Mouse (Mus musculus) adrenal gland, postnatal 4 days (tissue): ENCODE measurements around the gene Plod3. TPM values are rescaled to one million over a fixed set of nuclear protein-coding genes. Genes with fewer than 3 reads are reported as not detected.

ENCODE experiments used
- DNase-seq, 2 experiments: peaks; one replicate each; pipeline ENCODE4 v3.0.0; 2021 to 2022; ENCODE audit warnings: low spot score in 2 of 2, mixed read lengths in 2 of 2
- total RNA-seq, 2 experiments: library from RNA; stranded (reverse); gene quantifications; 2 replicates each; pipeline ENCODE4 v1.2.3; 2021

The Plod3 gene
- total RNA-seq, 2 experiments from 2014 or later = 60.4 to 64.7 TPM

DNA sequence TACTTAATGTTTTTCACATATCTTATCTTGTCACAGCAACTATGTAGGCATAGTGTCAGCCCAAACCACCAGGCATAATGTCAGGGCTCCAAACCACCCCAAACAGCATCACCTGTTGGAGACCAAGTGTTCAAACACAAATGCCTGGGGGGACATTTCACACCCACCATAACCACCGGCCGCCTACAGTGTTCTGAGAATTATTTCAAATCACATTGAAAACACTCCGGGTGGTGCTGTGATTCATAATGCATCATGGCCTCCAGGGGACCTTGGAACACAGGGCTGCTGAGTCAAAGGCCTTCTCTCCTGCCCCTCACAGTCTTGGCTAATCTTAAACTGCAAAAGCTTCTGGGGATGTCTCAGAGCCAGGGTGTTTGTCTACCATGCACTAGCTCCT is 29.1 kb downstream of the Plod3 start:
- no peak for DNase-seq

DNA sequence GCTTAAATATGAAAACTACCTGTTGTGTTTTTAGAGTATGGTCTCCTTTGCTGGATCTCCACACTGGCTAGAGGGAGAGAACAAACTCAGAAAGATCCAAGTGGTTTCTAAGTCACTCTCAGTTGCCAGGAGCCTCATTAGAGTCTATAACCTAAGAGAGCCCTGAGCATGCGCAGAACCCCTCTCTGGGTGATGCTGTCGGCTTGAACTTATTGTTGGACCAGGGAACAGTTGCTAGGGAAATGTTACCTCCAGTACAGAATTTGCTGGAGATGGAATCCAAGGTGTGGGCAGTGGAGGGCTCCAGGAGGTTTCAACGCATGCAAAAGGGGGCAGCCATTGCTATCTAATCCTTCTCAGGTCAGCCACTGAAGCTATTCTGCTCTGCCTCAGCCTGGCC is 37.5 kb downstream of the Plod3 start:
- no peak for DNase-seq

DNA sequence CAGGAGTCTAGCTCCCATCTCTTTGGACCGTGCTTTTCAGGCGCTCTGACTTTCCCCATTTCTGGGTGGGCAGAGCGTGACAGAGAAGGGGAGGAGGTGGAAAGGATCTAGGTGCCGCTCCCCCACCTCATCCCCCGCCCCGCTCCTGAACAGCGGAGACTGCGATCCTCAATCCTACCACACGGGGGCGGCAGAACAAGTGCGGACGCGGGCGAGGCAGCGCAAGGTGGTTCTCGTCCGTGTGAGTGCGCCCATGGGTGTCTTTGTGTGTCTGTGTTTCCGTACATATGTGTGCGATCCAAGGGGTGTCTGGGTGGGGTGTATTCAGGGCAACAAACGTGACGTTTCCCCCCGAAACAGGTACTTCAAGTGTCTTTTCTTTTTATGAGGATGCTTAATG is 38.3 kb downstream of the Plod3 start:
- peak; percentile 55 to 70 for DNase-seq

DNA sequence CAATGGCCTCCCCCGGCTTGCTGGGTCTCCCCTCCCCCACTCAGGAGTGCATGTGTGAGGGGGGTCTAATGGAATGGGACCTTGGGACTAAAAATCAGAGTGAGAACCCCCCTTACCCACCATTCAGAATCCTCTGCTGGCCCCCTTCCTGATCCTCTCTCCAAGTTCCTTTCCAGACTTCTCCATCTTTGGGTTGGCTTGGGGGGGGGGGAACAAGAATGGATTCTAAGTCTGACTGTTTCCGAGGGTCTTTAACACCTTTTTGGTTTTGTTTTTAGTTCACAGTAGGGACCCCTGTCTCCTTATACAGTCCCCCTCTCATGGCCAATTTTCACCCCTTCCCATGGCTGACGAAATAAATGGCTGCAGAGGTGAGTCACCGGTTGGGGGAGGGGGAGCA is 39.3 kb downstream of the Plod3 start, which contains the start of gene Vgf:
Vgf (plus strand) TSS at position 301 of the 400 bp plus-strand sequence.
- no peak for DNase-seq

DNA sequence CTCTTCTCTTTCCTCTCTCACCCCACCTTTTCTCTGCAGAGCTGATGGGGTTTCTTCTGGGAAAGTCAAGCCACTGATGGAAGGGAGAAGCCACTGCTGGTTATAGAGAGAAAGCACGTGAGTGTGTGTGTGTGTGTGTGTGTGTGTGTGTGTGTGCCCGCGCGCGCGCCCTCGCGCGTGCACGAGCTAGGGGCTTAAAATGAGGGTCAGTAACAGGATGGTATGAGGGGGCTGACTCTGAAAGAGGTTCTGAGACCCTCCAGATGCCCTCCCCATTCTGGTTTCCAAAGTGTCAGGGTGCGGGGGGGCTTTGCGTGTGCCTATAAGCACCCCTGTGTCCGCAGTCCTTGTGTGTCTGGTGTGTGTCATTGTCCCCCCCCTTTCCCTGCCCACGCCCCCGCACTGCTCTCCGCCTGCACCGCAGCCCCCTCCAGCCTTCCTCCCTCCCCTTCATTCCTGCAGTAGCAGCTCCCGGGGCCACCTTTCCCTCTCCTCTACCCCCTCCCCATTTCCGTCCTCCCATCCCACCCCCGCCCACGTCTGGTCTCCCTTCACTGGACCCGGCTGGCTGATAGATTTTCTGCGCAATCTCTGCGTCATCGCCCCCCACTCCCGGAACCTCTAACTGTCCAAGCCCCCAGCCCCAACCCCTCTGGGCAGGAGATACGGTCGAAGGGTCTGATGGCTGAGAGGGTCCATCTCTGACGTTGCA is 41.9 kb downstream of the Plod3 start:
- DNase-seq = no peak

DNA sequence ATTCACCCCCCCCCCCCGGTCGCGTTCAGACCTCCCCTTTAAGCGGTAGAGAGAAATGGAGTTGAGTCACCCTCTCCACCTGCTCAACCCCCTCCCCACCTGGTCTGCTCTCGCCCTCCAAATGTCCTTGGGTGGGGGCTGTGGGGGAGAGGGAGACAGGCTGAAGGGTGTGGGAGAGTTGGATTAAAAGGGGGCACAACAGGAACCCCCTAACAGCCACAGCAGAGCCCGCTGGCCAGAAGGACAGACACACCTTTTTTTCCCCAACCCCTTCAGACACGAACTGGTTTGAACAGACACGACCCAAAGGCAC is 42.4 kb downstream of the Plod3 start:
- DNase-seq = no peak

DNA sequence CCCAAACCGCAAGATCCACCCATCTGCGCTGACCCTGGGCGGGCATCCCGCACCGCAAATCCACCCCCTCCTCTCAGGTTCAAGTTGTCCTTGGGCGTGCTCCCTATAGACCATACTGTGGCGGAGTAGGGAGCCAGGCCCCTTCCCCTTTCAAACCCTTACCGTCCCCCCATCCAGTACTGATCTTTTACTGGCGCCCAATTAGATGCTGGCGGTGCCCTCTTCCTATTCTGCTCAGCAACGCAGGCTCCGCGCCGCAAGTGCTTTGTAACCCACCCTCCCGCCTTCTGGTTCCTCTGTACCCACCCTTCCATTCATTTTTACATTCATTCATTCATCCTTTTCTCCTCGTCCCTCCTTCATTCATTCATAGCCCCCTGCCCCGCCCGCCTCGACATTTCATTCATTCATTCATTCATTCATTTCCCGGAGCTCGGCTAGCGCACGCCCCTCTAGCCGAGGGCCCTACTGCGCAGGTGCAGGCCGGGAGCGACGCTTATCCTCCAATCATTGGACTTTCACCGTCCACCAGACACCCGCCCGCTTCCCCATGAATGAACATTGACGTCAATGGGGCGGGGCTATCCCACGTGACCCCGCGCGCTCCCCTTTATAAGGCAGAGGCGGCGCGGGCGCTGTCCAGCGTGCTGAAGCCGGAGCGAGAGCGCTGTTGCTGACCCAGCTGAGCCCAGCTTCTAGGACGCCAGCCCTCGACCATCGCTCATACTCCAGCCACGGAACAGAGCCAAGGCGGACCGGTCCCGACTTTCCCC is 43.0 kb downstream of the Plod3 start:
- peak; percentile 92 for DNase-seq

DNA sequence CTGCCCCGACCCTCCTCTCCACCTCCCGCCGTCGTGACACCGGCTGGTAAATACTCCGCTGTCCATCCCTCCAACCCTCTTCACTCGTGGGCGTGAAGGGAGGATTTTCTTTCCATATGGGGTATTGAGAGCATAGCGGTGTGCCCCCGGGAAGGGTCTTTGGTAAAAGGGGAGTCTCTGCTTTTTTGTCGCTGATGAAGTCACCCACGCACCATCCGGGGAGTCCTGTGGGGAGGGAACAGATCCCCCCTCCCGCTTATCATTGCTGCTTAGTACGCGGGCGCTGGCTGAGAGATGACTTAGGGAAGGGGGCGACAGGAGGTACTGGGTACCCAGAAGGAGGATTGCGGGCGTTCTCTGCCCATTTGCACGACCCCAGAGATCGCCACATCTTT is 43.6 kb downstream of the Plod3 start:
- DNase-seq = no peak

DNA sequence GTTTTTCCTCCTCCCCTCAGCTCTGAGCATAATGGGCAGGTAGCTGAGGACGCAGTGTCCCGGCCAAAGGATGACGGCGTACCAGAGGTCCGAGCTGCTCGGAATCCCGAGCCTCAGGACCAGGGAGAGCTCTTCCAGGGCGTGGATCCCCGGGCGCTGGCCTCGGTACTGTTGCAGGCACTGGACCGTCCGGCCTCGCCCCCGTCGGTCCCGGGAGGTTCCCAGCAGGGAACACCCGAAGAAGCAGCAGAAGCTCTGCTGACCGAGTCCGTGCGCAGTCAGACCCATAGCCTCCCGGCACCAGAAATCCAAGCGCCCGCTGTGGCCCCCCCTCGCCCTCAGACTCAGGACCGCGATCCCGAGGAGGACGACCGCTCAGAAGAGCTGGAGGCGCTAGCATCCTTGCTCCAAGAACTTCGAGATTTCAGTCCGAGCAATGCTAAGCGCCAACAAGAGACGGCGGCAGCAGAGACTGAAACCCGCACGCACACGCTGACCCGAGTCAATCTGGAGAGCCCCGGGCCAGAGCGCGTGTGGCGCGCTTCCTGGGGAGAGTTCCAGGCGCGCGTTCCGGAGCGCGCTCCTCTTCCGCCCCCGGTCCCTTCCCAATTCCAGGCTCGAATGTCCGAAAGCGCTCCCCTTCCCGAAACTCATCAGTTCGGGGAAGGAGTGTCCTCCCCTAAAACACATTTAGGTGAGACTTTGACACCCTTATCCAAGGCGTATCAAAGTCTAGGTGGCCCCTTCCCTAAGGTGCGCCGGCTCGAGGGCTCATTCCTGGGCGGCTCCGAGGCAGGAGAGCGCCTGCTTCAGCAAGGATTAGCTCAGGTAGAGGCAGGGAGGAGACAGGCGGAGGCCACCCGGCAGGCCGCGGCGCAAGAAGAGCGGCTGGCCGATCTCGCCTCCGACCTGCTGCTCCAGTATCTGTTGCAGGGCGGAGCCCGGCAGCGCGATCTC is 44.5 kb downstream of the Plod3 start:
- DNase-seq = peak; percentile 27 to 29

DNA sequence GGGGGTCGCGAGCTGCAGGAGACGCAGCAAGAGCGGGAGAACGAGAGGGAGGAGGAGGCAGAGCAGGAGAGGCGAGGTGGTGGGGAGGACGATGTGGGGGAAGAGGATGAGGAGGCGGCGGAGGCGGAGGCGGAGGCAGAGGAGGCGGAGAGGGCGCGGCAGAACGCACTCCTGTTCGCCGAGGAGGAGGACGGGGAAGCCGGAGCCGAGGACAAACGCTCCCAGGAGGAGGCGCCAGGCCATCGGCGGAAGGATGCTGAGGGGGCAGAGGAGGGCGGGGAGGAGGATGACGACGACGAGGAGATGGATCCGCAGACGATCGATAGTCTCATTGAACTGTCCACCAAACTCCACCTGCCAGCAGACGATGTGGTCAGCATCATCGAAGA is 45.2 kb downstream of the Plod3 start:
- no peak for DNase-seq

DNA sequence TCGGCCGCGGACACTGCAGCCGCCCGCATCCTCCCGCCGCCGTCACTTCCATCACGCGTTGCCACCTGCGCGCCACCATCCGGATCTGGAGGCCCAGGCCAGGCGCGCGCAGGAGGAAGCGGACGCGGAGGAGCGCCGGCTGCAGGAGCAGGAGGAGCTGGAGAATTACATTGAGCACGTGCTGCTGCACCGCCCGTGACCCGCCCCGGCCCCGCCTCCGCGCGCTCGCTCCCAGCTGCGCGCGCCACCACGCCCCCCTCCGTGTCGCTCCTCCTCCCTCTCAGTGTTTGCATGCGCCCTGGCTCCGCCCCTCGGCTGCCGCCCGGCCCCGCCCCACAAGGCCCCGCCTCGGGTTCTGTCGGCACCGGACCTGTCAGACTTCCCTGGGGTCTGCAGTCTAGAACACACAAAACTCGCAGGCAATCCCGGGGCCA is 45.8 kb downstream of the Plod3 start:
- DNase-seq = peak; percentile 85 to 87

DNA sequence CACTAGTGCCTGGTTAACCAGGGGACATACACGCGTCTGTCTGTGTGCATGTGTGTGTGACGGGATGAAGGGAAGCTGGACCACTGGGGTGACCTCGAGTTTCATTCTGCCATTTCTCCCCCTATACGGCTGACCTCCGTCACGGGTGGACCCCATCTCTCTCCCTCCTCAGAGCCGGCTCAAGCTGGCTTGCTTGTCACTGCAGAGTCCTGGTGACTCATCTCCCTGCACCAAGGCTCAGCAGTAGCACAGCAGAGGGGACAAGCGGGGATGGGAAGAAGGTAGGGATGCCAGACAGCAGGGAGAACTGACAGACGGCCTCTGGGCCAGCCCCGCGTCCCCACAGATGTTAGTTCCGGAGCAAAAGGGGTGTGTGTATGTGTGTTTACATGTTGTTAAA is 49.4 kb downstream of the Plod3 start:
- no peak for DNase-seq

DNA sequence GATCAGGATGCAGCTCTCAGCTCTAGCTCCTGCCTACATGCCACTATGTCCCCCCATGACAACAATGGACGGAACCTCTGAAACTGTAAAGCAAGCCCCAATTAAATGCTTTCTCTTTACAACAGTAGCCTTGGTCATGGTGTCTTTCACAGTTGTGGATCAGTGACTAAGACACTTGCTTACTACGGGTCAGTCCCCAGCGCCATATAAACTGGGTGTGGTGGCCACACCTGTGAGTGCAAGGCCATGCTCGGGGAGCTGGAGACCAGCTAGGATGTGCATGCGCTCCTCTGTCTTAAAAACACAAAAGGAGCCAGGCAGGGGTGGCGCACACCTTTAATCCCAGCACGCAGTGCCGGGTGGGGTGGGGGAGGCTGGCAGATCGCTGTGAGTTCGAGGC is 52.6 kb downstream of the Plod3 start:
- no peak for DNase-seq

DNA sequence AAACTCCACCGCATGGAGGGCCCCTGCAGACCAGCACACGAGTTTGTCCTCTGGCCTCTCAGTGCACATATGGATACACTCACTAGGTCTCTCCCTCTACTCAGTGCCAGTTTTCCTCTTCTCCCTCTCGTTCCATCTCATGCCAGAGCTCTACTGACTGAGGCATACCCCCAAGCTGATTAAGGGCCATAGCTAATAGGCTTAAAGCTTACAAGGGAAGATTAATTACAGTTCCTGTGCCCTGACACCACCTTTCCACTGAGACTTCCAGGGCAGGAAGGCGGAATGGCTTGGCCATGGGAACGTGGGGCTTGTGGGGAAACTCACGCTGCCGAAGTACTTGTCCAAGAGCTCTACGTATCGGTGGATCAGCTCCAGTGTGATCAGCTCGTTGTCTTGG is 54.6 kb downstream of the Plod3 start:
- no peak for DNase-seq

DNA sequence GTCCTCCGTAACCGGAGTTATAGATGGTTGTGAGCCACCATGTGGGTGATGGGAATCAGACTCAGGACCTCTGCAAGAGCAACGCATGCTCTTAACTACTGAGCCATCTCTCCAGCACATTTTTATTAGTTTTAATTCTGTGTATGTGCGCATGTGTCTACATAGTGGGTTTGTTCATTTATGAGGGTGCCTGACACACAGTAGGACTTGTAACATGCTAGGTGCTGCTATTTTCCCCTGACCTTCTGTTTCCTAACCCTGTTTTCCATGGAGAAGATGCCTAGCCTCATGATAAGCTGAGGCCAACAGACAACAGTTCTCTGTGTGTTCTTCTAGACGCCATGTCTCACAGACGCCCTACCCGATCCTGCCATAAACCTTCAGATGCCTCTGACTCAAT is 57.2 kb downstream of the Plod3 start:
- no peak for DNase-seq

DNA sequence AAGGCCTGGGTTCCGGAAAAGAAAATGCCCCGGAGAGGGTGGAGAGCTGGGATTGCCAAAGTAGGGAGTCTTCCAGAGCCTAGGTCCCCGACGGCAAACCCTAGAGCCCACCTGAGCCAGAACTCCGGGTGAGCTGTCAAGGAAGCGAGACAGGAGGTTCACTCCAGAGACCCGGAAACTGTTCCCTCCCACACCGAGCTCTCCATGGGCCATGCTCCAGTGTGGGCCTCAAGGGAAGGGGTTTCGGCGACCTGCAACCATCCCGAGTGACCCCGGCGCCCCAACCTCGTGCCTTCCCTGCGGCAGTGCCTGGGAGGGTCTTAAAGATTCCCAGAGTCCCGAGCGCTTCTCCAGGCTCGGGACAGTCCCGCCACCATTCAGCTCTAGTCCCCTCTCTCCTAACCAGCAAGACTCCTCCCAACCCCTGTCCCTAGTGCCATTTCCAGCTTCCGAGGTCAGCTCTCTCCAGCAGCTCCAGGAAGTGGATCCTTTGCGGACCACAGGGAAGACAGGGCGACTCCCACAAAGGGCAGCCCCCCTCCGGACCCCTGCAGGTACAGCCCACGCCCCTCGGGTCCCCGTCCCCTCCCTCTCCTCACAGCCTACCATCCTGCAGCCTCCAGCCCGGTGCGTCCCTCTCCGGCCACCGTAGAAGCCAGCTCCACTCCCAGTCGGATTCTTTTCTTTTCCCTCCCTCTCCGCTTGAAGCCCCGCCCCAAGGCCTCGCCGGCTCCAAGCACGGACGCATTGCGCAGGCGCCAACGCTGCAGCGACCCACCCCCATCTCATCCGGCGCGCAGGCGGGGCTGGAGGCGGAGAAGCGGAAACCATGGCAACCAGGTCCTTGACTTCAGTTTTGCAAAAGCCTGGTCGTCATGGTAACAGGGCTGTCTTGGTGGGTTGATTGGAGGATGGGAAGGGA is 58.8 kb downstream of the Plod3 start, which contains the start of gene Ap1s1:
Ap1s1 (minus strand) TSS at position 734 of the 922 bp plus-strand sequence.
- peak; percentile 96 to 97 for DNase-seq
